Mouse (Mus musculus) intestine, postnatal 0 days (tissue): ENCODE measurements around the gene 1700016C15Rik. TPM values are rescaled to one million over a fixed set of nuclear protein-coding genes. Genes with fewer than 3 reads are reported as not detected.

Source experiments
- ATAC-seq: fragments of 200-750 bp; cut with Nextera tagmentation; 2 replicates; pipeline ENCODE4 v1.8.0; 2017; ENCODE audit warnings: mild to moderate bottlenecking, moderate TSS enrichment, moderate library complexity
- H3K27ac ChIP-seq: fragments of 300-500 bp; sonication (generic); 2 replicates; pipeline ENCODE4 v1.5.1; 2014; ENCODE audit warnings: mild to moderate bottlenecking, low read depth, low read length, moderate library complexity
- H3K27me3 ChIP-seq: fragments of 300-500 bp; sonication (generic); replicated peaks from 2 replicates; pipeline ENCODE4 v1.6.1; 2014; ENCODE audit warnings: low read length, mixed read lengths; ENCODE audit not compliant: control insufficient read depth, insufficient read depth
- H3K36me3 ChIP-seq: fragments of 300-500 bp; sonication (generic); 2 replicates; pipeline ENCODE4 v1.6.1; 2014; ENCODE audit warnings: mild to moderate bottlenecking, moderate library complexity; ENCODE audit not compliant: control insufficient read depth, insufficient read depth
- H3K4me1 ChIP-seq: fragments of 300-500 bp; sonication (generic); replicated peaks from 2 replicates; pipeline ENCODE4 v1.6.1; 2014; ENCODE audit warnings: antibody characterized with exemption, low read length, mixed read lengths; ENCODE audit not compliant: control insufficient read depth, insufficient read depth
- H3K4me2 ChIP-seq: fragments of 300-500 bp; sonication (generic); replicated peaks from 2 replicates; pipeline ENCODE4 v1.6.1; 2014; ENCODE audit warnings: low read depth, mild to moderate bottlenecking, moderate library complexity
- H3K4me3 ChIP-seq: fragments of 300-500 bp; sonication (generic); 2 replicates; pipeline ENCODE4 v1.5.1; 2014; ENCODE audit warnings: low read depth, low read length
- H3K9ac ChIP-seq: fragments of 300-500 bp; sonication (generic); 2 replicates; pipeline ENCODE4 v1.6.1; 2014; ENCODE audit warnings: mild to moderate bottlenecking, low read depth, low read length
- H3K9me3 ChIP-seq: fragments of 300-500 bp; sonication (generic); 2 replicates; pipeline ENCODE4 v1.6.1; 2016; ENCODE audit warnings: mixed run types; ENCODE audit not compliant: control insufficient read depth
- CTCF ChIP-seq: sonication (generic); IDR thresholded peaks from 2 replicates; pipeline ENCODE4 v1.5.1; 2016; ENCODE audit warnings: low read depth, mild to moderate bottlenecking, control low read depth, antibody characterized with exemption, moderate library complexity
- WGBS: fragments of 180-500 bp; shearing (Covaris S2); extraction: QIAGEN DNeasy Blood & Tissue Kit; methylation state at CpG from one replicate; pipeline ENCODE4 v1.1.7; 2014; 5-methylcytosine and 5-hydroxymethylcytosine counted together
- polyA plus RNA-seq: library from polyadenylated mRNA; unstranded; fragments of >200 nt; fragmentation: Nextera tagmentation; extraction: Ambion mirVana; gene quantifications from 2 replicates; pipeline ENCODE4 v1.2.1, GENCODE M21; 2015

The 1700016C15Rik gene
- polyA plus RNA-seq, 1 experiment from 2014 or later = 13.6 TPM

DNA sequence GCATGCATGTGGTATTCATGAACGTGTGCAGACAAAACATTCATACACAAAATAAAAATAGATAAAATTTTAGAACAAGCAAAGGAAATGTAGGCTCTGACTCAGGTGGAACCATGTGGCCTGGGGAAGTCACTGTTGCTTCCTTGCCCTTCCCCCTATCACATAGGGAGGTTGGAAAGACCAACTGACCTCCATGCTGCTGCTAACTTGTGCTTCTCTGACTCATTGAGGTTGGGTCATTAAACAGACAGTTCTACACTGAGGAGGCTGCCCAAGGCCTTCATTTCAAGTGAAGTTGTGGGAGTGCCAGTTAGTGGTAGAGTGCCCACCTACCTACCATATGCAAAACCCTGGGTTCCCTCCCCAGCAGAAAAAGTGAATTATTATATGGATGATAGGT lies 22.0 kb upstream of the 1700016C15Rik start:
- Histone ChIP-seq H3K4me2 (no peak overlapping the region), H3K9me3 (0 out of 2 replicates have a peak, but pooled peaks cover 3% of the 10 kb centered on the region), H3K27ac (no peak overlapping the region), H3K9ac (no peak overlapping the region), H3K4me3 (no peak overlapping the region), H3K4me1 (peaks cover 2% of the 10 kb centered on the region; the same call in 1 of the 2 replicates), H3K36me3 (no peaks in the 10 kb centered on the region), H3K27me3 (no peaks in the 10 kb centered on the region)
- WGBS = 84% methylated on average over 1 of the region's 1 CpGs
- ATAC-seq = no peak
- no peak for TF ChIP-seq CTCF

DNA sequence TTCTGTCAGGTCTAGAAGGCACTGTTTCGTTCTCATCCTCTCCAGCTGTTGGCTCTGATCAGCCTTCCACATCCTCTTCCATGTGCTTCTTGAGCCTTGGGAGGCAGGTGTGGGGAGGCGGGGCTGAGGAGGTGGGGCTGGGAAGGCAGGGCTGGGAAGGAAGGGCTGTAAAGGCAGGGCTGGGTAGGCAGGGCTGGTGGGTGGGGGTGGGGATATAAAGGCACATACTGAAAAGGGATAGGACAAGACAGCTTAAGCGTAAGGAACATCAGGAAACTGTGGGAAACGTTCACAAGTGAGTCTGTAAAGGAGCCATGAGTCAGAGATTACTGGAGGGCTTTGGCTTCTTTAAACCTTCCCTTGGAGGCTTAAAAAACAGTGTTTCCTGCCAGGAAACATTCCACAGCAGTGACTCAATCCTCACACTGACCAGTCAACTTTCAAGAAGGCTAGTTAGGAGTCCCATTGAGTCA lies 21.0 kb upstream of the 1700016C15Rik start:
- TF ChIP-seq CTCF = no peak
- 0 out of 2 replicates have a peak, but pooled peaks cover 3% of the 10 kb centered on the region for H3K9me3 ChIP-seq
- no peaks in the 10 kb centered on the region for H3K27me3 ChIP-seq
- H3K9ac ChIP-seq = no peak overlapping the region
- ATAC-seq = peak; percentile 71
- H3K27ac ChIP-seq = peak overlapping the region; percentile 54; the same call in 1 of the 2 replicates
- H3K4me1 ChIP-seq = no peaks in the 10 kb centered on the region
- H3K4me3 ChIP-seq = no peak overlapping the region
- 26% methylated on average over 4 of the region's 4 CpGs for WGBS
- no peaks in the 10 kb centered on the region for H3K36me3 ChIP-seq
- H3K4me2 ChIP-seq = no peak overlapping the region

GRCm38 (mm10) chr1:177711000-177711399 lies 18.6 kb upstream of the 1700016C15Rik start:
- 27% methylated on average over 2 of the region's 2 CpGs for WGBS
- 0 out of 2 replicates have a peak, but pooled peaks cover 3% of the 10 kb centered on the region for H3K9me3 ChIP-seq
- no peak for TF ChIP-seq CTCF
- no peaks in the 10 kb centered on the region for H3K27me3 ChIP-seq
- H3K4me3 ChIP-seq = no peak overlapping the region
- peak overlapping the region; percentile 37; the same call in 1 of the 2 replicates for H3K27ac ChIP-seq
- no peaks in the 10 kb centered on the region for H3K4me1 ChIP-seq
- peak; percentile 85 for ATAC-seq
- no peaks in the 10 kb centered on the region for H3K36me3 ChIP-seq
- H3K4me2 ChIP-seq = peak overlapping the region; percentile 43
- no peak overlapping the region for H3K9ac ChIP-seq

DNA sequence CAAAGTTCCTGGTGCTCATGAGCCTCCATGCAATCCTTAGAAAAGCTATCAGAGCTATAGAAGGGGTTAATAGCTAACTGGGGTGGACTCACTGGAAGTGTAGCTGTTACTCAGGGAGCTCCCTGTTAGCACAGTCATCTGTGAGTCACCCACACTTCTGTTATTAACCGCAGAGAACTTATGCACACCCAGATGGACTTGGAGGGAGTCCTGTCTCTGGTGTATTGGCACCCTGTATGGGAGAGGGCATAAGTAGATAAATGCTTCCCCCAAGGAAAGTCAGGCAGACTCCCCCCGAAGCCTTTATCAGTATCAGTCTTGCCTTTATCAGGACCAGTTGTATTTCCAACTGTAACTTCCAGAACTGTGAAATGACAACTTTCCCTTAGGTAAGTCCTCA lies 18.2 kb upstream of the 1700016C15Rik start:
- Histone ChIP-seq H3K4me2 (peak overlapping the region; percentile 43), H3K9ac (no peak overlapping the region), H3K36me3 (no peaks in the 10 kb centered on the region), H3K27ac (peak overlapping the region; percentile 37), H3K4me3 (no peak overlapping the region), H3K27me3 (no peaks in the 10 kb centered on the region), H3K4me1 (no peaks in the 10 kb centered on the region), H3K9me3 (0 out of 2 replicates have a peak, but pooled peaks cover 3% of the 10 kb centered on the region)
- ATAC-seq = peak; percentile 90
- WGBS = 28% methylated on average over 2 of the region's 2 CpGs
- no peak for TF ChIP-seq CTCF

GRCm38 (mm10) chr1:177713635-177714396 lies 15.8 kb upstream of the 1700016C15Rik start:
- H3K4me3 ChIP-seq = no peak overlapping the region
- WGBS = 45% methylated on average over 3 of the region's 3 CpGs
- H3K36me3 ChIP-seq = no peaks in the 10 kb centered on the region
- no peak overlapping the region for H3K9ac ChIP-seq
- no peak for TF ChIP-seq CTCF
- H3K27ac ChIP-seq = no peak overlapping the region
- no peak overlapping the region for H3K4me2 ChIP-seq
- no peaks in the 10 kb centered on the region for H3K4me1 ChIP-seq
- ATAC-seq = no peak
- 0 out of 2 replicates have a peak, but pooled peaks cover 3% of the 10 kb centered on the region for H3K9me3 ChIP-seq
- no peaks in the 10 kb centered on the region for H3K27me3 ChIP-seq

- H3K9ac ChIP-seq = no peak overlapping the region
- H3K4me1 ChIP-seq = no peaks in the 10 kb centered on the region
- no peak for ATAC-seq
- H3K4me2 ChIP-seq = no peak overlapping the region
- TF ChIP-seq CTCF = no peak
- H3K36me3 ChIP-seq = no peaks in the 10 kb centered on the region
- 0 out of 2 replicates have a peak, but pooled peaks cover 3% of the 10 kb centered on the region for H3K9me3 ChIP-seq
- no peak overlapping the region for H3K27ac ChIP-seq
- H3K4me3 ChIP-seq = no peak overlapping the region
- 52% methylated on average over 5 of the region's 5 CpGs for WGBS
- H3K27me3 ChIP-seq = no peaks in the 10 kb centered on the region
These were observed 15.1 kb upstream of the 1700016C15Rik start for GRCm38 (mm10) chr1:177714397-177715012.
